Mouse (Mus musculus) kidney, adult 2 months (tissue): ENCODE data around the gene Pla2g4d. TPM values are rescaled to one million over a fixed set of nuclear protein-coding genes. Genes with fewer than 3 reads are reported as not detected.

Source experiments
- DNase-seq: peaks from one replicate; pipeline ENCODE4 v3.0.0; 2021
- H3K27ac ChIP-seq: fragments of 200-500 bp; 2 replicates; pipeline ENCODE4 v1.5.1; 2012; ENCODE audit warnings: low read depth, low read length, control low read depth, inconsistent platforms; ENCODE audit not compliant: insufficient read depth
- H3K27me3 ChIP-seq: fragments of 200-500 bp; replicated peaks from 2 replicates; pipeline ENCODE4 v1.6.1; 2012; ENCODE audit warnings: mild to moderate bottlenecking, moderate library complexity, low read length, inconsistent platforms; ENCODE audit not compliant: control insufficient read depth, insufficient read depth
- H3K36me3 ChIP-seq: fragments of 200-500 bp; 2 replicates; pipeline ENCODE4 v1.6.1; 2012; ENCODE audit warnings: mild to moderate bottlenecking, moderate library complexity, low read length, inconsistent platforms; ENCODE audit not compliant: control insufficient read depth, insufficient read depth
- H3K4me1 ChIP-seq: fragments of 200-500 bp; 2 replicates; pipeline ENCODE4 v1.6.1; 2011; ENCODE audit warnings: low read length; ENCODE audit not compliant: control insufficient read depth, insufficient read depth
- H3K4me3 ChIP-seq: fragments of 200-500 bp; 2 replicates; pipeline ENCODE4 v1.5.1; 2011; ENCODE audit warnings: mild to moderate bottlenecking, low read depth, low read length, control low read depth; ENCODE audit not compliant: insufficient read depth
- CTCF ChIP-seq: fragments of 200-500 bp; conservative IDR thresholded peaks from 2 replicates; pipeline ENCODE4 v1.5.1; 2011; ENCODE audit warnings: low read depth, mild to moderate bottlenecking, control low read depth, low read length, moderate library complexity, mixed read lengths; ENCODE audit not compliant: insufficient read depth, insufficient read length
- POLR2A ChIP-seq: fragments of 200-500 bp; IDR thresholded peaks from one replicate; pipeline ENCODE4 v1.6.1; 2011; ENCODE audit warnings: low read depth, low read length, control low read depth
- WGBS: fragments of 180-500 bp; shearing (Covaris S2); methylation state at CpG from one replicate; pipeline ENCODE4 v1.1.7; 2018; 5-methylcytosine and 5-hydroxymethylcytosine counted together
- polyA plus RNA-seq: library from polyadenylated mRNA; depleted of rRNA; stranded (reverse); fragments of >200 nt; gene quantifications from 2 replicates; pipeline ENCODE4 v1.2.3, GENCODE M21; 2012

The Pla2g4d gene
- polyA plus RNA-seq, 1 experiment, result not detected

DNA sequence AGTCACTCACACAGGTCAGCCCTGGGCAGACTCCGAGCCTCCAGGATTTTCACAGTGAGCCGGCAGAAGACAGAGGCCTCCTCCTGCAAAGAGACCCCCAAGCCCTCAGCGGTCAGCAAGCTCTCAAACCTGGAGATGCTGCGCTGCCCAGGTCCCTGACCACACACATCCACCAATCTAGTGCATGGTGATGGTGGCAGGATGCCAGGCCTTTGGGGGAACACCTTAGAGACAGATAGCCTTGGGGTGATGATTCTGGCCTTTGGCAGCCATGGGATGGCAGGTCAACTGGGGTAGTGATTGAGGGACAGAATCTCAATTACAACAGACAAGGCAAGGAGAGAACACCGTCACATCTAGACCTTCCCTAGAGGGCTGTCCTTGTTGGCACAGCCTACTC, 4.9 kb downstream of the Pla2g4d start:
- Histone ChIP-seq H3K27ac (no peak overlapping the region), H3K36me3 (no peaks in the 10 kb centered on the region)
- no peak for DNase-seq

DNA sequence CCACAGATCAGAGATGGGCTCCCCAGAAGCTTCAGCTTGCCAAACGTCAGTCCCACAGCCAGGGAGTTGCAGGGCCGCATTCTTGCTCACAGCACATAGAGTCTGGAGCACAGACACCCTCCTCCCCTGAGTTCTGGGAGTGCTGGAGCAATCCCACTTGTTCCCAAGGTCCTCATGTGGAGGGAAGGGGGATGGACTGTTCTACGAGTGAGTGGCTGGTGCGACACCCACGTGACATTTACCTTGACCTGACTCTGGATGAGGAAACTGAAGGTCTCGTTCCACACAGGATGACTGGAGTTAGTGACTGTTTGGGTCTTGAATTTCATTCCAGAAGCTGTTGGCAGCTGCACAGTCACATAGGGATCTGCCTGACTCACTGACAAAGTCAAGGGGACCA, 5.4 kb downstream of the Pla2g4d start:
- TF ChIP-seq POLR2A (no peak), CTCF (no peak)
- H3K27me3 ChIP-seq, result no peaks in the 10 kb centered on the region
- H3K36me3 ChIP-seq, result no peaks in the 10 kb centered on the region
- no peak overlapping the region for H3K4me3 ChIP-seq
- no peak overlapping the region for H3K27ac ChIP-seq
- 37% methylated on average over 6 of the region's 6 CpGs for WGBS
- no peak for DNase-seq
- no peaks in the 10 kb centered on the region for H3K4me1 ChIP-seq

More for the DNA sequence above, 4.9 kb downstream of the Pla2g4d start:
- TF ChIP-seq CTCF, result no peak
- TF ChIP-seq POLR2A, result no peak
- no peak overlapping the region for H3K4me3 ChIP-seq
- 82% methylated on average over 5 of the region's 5 CpGs for WGBS
- H3K4me1 ChIP-seq, result no peaks in the 10 kb centered on the region
- no peaks in the 10 kb centered on the region for H3K27me3 ChIP-seq

GRCm38 (mm10) chr2:120281221-120281620, 7.8 kb downstream of the Pla2g4d start:
- Histone ChIP-seq H3K4me1 (no peaks in the 10 kb centered on the region), H3K4me3 (no peak overlapping the region), H3K27ac (no peak overlapping the region), H3K36me3 (no peaks in the 10 kb centered on the region), H3K27me3 (no peaks in the 10 kb centered on the region)
- WGBS, result 70% methylated on average over 3 of the region's 3 CpGs
- TF ChIP-seq CTCF (no peak), POLR2A (no peak)
- no peak for DNase-seq

GRCm38 (mm10) chr2:120279961-120280360, 9.0 kb downstream of the Pla2g4d start:
- peak; percentile 82 for TF ChIP-seq CTCF
- TF ChIP-seq POLR2A, result no peak
- Histone ChIP-seq H3K27ac (no peak overlapping the region), H3K27me3 (no peaks in the 10 kb centered on the region), H3K4me3 (no peak overlapping the region), H3K4me1 (no peaks in the 10 kb centered on the region), H3K36me3 (no peaks in the 10 kb centered on the region)
- DNase-seq, result peak; percentile 57
- WGBS, result 14% methylated on average over 8 of the region's 8 CpGs

GRCm38 (mm10) chr2:120276951-120277350, 12.0 kb downstream of the Pla2g4d start:
- no peak for TF ChIP-seq POLR2A
- TF ChIP-seq CTCF, result no peak
- WGBS, result 73% methylated on average over 4 of the region's 4 CpGs
- H3K27me3 ChIP-seq, result no peaks in the 10 kb centered on the region

GRCm38 (mm10) chr2:120268635-120269034, 20.4 kb downstream of the Pla2g4d start:
- H3K36me3 ChIP-seq, result no peaks in the 10 kb centered on the region
- 2% methylated on average over 9 of the region's 9 CpGs for WGBS
- H3K4me3 ChIP-seq, result no peak overlapping the region
- DNase-seq, result no peak
- TF ChIP-seq POLR2A (no peak), CTCF (no peak)
- no peaks in the 10 kb centered on the region for H3K4me1 ChIP-seq
- no peak overlapping the region for H3K27ac ChIP-seq
- no peaks in the 10 kb centered on the region for H3K27me3 ChIP-seq

More at GRCm38 (mm10) chr2:120276951-120277350, 12.0 kb downstream of the Pla2g4d start:
- no peaks in the 10 kb centered on the region for H3K36me3 ChIP-seq
- H3K4me1 ChIP-seq, result no peaks in the 10 kb centered on the region
- no peak overlapping the region for H3K27ac ChIP-seq
- H3K4me3 ChIP-seq, result no peak overlapping the region
- no peak for DNase-seq

DNA sequence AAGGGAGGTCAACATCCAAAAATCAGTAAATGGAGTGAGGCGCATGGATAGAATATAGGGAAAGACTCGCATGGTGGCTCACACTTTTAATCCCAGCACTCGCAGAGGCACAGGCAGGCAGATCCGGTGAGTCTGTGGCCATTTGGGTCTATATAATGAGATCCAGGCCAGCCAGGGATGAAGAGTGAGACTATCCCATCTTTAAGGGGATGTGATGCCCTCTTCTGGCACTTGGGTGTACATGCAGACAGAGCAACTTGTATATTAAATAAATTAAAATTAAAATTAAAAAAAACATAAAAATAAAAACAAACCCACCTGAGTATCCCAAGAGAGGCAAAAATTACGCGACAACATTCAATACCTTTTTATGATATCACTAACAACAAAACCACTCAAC, 23.5 kb downstream of the Pla2g4d start:
- WGBS, result 73% methylated on average over 6 of the region's 6 CpGs
- TF ChIP-seq POLR2A (no peak), CTCF (no peak)
- Histone ChIP-seq H3K36me3 (no peaks in the 10 kb centered on the region), H3K27me3 (no peaks in the 10 kb centered on the region), H3K4me1 (no peaks in the 10 kb centered on the region), H3K27ac (no peak overlapping the region), H3K4me3 (no peak overlapping the region)
- DNase-seq, result no peak
